Mouse (Mus musculus): Measurements from ENCODE around the gene Fermt1. TPM values are rescaled to one million over a fixed set of nuclear protein-coding genes. Genes with fewer than 3 reads are reported as not detected.

Fermt1 gene
- polyA plus RNA-seq, 1 experiment from 2014 or later = 12.4 TPM

DNA sequence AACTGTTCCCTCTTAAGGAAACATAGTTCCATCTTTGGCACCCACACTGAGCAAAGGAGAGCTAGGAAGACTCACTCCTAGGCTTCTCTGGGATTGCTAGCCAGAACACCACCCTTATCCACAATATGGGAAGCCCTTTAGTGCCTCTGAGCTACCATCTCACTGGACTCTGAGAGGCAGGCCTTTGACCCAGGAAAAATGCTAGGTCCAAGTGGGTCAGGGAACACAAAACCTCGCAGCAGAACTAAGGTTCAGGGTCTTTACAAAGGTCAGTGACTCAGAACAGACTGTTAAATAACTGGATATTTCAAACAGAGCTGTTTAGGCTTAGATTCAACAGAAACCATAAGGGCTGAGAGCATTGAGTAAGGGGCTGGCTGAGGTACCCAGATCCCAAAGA is 68.7 kb downstream of the Fermt1 start:
- 69% methylated on average over 1 of the region's 1 CpGs for WGBS
- peaks cover 32% of the 10 kb centered on the region for H3K27me3 ChIP-seq (ENCODE audit: control insufficient read depth, insufficient read depth, low read length)
- H3K4me1 ChIP-seq (ENCODE audit: control insufficient read depth, insufficient read depth, low read length) = peaks cover 24% of the 10 kb centered on the region
- no peaks in the 10 kb centered on the region for H3K9me3 ChIP-seq (ENCODE audit: control insufficient read depth, low read length)
- no peak overlapping the region for H3K27ac ChIP-seq (ENCODE audit: low read depth, low read length)
- no peak overlapping the region for H3K4me2 ChIP-seq (replicated peaks; ENCODE audit: low read depth, low read length)
- H3K36me3 ChIP-seq (ENCODE audit: control insufficient read depth, insufficient read depth, low read length) = no peaks in the 10 kb centered on the region
- no peak overlapping the region for H3K9ac ChIP-seq (ENCODE audit: low read depth, low read length)
- H3K4me3 ChIP-seq (ENCODE audit: low read length) = no peak overlapping the region
- ATAC-seq (ENCODE audit: low FRiP score, low TSS enrichment) = no peak

DNA sequence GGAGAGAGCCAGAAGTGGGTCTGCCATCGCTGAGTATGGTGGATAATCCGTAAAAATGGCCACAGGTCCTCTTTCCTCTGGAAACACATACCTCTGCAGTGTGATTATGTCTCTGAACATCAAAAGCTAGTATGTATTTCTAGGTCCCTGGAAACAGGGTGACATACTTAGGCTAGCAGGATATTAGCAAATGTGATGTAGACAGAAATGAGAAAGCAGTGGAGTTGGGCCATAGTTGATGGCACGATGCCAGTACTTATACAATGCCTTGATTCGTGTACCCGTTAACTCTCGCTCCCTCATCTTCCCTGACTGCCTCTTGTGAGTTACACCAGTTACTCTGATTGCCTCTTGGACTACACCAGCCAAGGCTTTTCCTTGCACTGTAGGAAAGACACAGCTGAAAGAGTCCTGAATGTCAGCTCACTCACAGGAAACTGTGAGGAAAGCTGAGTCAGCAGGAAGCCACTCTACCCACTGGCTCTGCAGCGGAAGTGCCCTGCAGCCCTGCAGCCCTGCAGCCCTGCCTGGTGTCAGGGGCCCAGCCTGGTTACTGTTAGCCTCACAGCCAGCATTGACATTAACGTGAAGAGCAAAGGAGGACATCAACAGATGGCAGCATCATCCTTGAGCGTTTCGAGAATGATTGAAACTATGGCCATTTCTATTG is 71.9 kb downstream of the Fermt1 start:
- Histone ChIP-seq H3K9me3 (ENCODE audit: control insufficient read depth, low read length) (no peaks in the 10 kb centered on the region), H3K4me2 (replicated peaks; ENCODE audit: low read depth, low read length) (no peak overlapping the region), H3K27ac (ENCODE audit: low read depth, low read length) (no peak overlapping the region), H3K4me3 (ENCODE audit: low read length) (no peak overlapping the region), H3K9ac (ENCODE audit: low read depth, low read length) (no peak overlapping the region), H3K4me1 (ENCODE audit: control insufficient read depth, insufficient read depth, low read length) (0 out of 2 replicates have a peak, but pooled peaks cover under 1% of the 10 kb centered on the region), H3K36me3 (ENCODE audit: control insufficient read depth, insufficient read depth, low read length) (no peaks in the 10 kb centered on the region), H3K27me3 (ENCODE audit: control insufficient read depth, insufficient read depth, low read length) (peaks cover 10% of the 10 kb centered on the region)
- no peak for ATAC-seq (ENCODE audit: low FRiP score, low TSS enrichment)
- WGBS = 85% methylated on average over 10 of the region's 10 CpGs

DNA sequence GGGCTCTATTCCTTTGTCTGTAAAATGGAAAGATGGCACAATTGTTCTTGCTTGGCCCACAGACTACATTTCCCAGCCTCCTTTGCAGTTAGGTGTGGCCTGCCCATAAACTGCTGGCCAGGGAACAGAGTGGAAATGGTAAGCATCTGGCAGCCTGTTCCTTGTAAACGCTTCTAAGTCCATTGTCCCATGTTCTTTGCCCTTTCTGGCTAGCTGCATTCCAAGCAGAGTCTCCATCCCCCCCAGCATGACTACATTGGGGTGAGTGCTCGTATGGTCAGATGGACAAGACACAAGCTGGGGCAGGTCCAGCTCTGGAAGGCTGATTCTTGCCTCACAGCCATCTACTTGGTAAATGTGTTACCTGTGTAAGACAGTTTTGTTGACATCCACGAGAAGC is 74.0 kb downstream of the Fermt1 start:
- Histone ChIP-seq H3K4me3 (ENCODE audit: low read length) (no peak overlapping the region), H3K4me2 (replicated peaks; ENCODE audit: low read depth, low read length) (no peak overlapping the region), H3K9ac (ENCODE audit: low read depth, low read length) (no peak overlapping the region), H3K27me3 (ENCODE audit: control insufficient read depth, insufficient read depth, low read length) (no peaks in the 10 kb centered on the region), H3K27ac (ENCODE audit: low read depth, low read length) (no peak overlapping the region), H3K4me1 (ENCODE audit: control insufficient read depth, insufficient read depth, low read length) (no peaks in the 10 kb centered on the region), H3K9me3 (ENCODE audit: control insufficient read depth, low read length) (no peaks in the 10 kb centered on the region), H3K36me3 (ENCODE audit: control insufficient read depth, insufficient read depth, low read length) (peaks cover 6% of the 10 kb centered on the region; the same call in 1 of the 2 replicates)
- 68% methylated on average over 3 of the region's 3 CpGs for WGBS
- no peak for ATAC-seq (ENCODE audit: low FRiP score, low TSS enrichment)

DNA sequence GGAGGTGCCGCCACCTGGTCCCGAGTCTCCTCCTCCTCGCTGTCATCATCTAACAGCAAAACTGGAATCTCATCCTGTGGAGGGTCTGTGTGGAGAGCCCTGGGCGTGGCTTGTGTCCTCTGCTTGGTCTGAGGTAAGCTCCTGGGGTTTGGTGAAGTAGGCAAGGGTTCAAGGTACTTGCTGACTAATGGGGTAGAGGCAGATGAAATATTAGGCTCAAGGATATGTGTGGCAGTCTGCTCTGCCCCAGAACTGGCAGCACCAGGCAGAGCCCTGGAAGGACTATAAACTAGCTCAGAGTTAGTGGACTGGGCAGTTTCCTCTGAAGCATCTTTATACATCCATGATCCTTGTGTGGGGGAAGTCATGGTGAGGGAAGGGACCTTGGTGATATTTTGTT is 75.4 kb downstream of the Fermt1 start:
- no peak overlapping the region for H3K4me3 ChIP-seq (ENCODE audit: low read length)
- 81% methylated on average over 4 of the region's 4 CpGs for WGBS
- H3K9me3 ChIP-seq (ENCODE audit: control insufficient read depth, low read length) = no peaks in the 10 kb centered on the region
- H3K36me3 ChIP-seq (ENCODE audit: control insufficient read depth, insufficient read depth, low read length) = peaks cover 16% of the 10 kb centered on the region; the same call in 1 of the 2 replicates
- H3K9ac ChIP-seq (ENCODE audit: low read depth, low read length) = no peak overlapping the region
- no peak overlapping the region for H3K27ac ChIP-seq (ENCODE audit: low read depth, low read length)
- H3K4me2 ChIP-seq (replicated peaks; ENCODE audit: low read depth, low read length) = no peak overlapping the region
- no peaks in the 10 kb centered on the region for H3K4me1 ChIP-seq (ENCODE audit: control insufficient read depth, insufficient read depth, low read length)
- ATAC-seq (ENCODE audit: low FRiP score, low TSS enrichment) = no peak
- H3K27me3 ChIP-seq (ENCODE audit: control insufficient read depth, insufficient read depth, low read length) = no peaks in the 10 kb centered on the region

DNA sequence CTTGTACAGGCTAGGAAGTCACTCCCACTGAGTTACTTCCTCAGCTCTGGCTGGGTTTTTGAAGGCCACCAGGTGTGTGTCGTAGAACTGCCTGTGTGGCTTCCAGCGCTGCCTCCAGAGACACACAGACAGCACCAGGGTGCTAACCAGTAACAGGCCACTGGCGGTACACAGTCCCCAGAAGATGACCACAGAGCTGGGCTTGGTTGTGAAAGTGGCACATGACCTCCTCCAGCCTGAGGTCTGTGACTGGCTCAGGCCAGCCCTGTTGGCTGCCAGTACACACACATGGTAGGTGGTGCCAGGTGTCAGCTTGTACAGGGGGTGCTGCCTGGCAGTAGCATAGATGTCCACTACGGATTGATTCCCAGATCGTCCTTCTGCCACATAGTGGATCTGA is 76.0 kb downstream of the Fermt1 start:
- H3K4me2 ChIP-seq (replicated peaks; ENCODE audit: low read depth, low read length) = no peak overlapping the region

DNA sequence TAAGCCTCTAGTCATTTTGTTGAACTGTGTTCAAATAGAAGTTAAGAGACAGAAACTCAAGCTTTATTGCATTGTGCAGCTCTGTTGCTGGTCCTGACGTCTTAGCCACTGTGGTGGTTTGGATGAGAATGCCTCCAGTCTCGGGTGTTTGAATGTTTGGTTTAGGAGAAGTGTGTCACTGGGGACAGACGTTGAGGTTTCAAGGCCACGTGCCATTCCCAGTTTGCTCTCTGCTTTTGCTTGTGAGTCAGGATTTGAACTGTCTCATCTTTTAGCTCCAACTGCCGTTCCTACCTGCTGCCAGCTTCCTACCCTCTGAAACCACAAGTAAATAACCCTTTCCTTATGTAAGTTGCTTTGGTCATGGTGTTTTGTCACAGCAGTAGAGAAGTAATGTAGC is 78.2 kb downstream of the Fermt1 start:
- 81% methylated on average over 5 of the region's 5 CpGs for WGBS
- Histone ChIP-seq H3K27me3 (ENCODE audit: control insufficient read depth, insufficient read depth, low read length) (no peaks in the 10 kb centered on the region), H3K4me2 (replicated peaks; ENCODE audit: low read depth, low read length) (no peak overlapping the region), H3K9ac (ENCODE audit: low read depth, low read length) (no peak overlapping the region), H3K9me3 (ENCODE audit: control insufficient read depth, low read length) (no peaks in the 10 kb centered on the region), H3K4me1 (ENCODE audit: control insufficient read depth, insufficient read depth, low read length) (no peaks in the 10 kb centered on the region), H3K27ac (ENCODE audit: low read depth, low read length) (no peak overlapping the region), H3K4me3 (ENCODE audit: low read length) (no peak overlapping the region), H3K36me3 (ENCODE audit: control insufficient read depth, insufficient read depth, low read length) (peaks cover 27% of the 10 kb centered on the region)
- ATAC-seq (ENCODE audit: low FRiP score, low TSS enrichment) = no peak

More for the DNA sequence above, 76.0 kb downstream of the Fermt1 start:
- 0 out of 2 replicates have a peak, but pooled peaks have one; percentile 32 for ATAC-seq (ENCODE audit: low FRiP score, low TSS enrichment)
- H3K36me3 ChIP-seq (ENCODE audit: control insufficient read depth, insufficient read depth, low read length) = peaks cover 16% of the 10 kb centered on the region; the same call in 1 of the 2 replicates
- H3K27ac ChIP-seq (ENCODE audit: low read depth, low read length) = no peak overlapping the region
- H3K9me3 ChIP-seq (ENCODE audit: control insufficient read depth, low read length) = no peaks in the 10 kb centered on the region
- H3K9ac ChIP-seq (ENCODE audit: low read depth, low read length) = no peak overlapping the region
- no peaks in the 10 kb centered on the region for H3K4me1 ChIP-seq (ENCODE audit: control insufficient read depth, insufficient read depth, low read length)
- no peak overlapping the region for H3K4me3 ChIP-seq (ENCODE audit: low read length)
- WGBS = 90% methylated on average over 5 of the region's 5 CpGs
- no peaks in the 10 kb centered on the region for H3K27me3 ChIP-seq (ENCODE audit: control insufficient read depth, insufficient read depth, low read length)

DNA sequence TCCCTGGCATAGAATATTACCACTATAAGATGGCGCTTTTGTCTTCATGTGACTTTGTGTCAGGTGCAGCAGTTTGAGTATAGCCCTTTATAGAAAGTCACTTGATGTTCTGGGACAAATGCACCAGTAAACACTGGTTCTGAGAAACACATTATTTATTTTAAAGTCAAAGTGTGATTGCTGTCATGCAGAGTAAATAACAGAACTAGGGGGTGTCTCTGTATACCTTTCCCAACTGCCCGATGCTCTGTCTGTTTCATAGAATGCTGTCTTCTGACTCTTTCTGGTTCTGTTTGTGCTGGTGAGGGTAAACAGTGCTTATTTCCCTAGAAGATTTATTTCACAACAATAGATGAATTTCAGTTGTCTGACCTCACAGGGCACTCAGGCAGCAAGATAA is 82.4 kb downstream of the Fermt1 start:
- Histone ChIP-seq H3K27me3 (ENCODE audit: control insufficient read depth, insufficient read depth, low read length) (no peaks in the 10 kb centered on the region), H3K9me3 (ENCODE audit: control insufficient read depth, low read length) (no peaks in the 10 kb centered on the region), H3K4me2 (replicated peaks; ENCODE audit: low read depth, low read length) (no peak overlapping the region), H3K4me1 (ENCODE audit: control insufficient read depth, insufficient read depth, low read length) (no peaks in the 10 kb centered on the region), H3K27ac (ENCODE audit: low read depth, low read length) (no peak overlapping the region), H3K36me3 (ENCODE audit: control insufficient read depth, insufficient read depth, low read length) (peaks cover 27% of the 10 kb centered on the region), H3K4me3 (ENCODE audit: low read length) (no peak overlapping the region), H3K9ac (ENCODE audit: low read depth, low read length) (no peak overlapping the region)
- WGBS = 96% methylated on average over 2 of the region's 2 CpGs
- ATAC-seq (ENCODE audit: low FRiP score, low TSS enrichment) = no peak

DNA sequence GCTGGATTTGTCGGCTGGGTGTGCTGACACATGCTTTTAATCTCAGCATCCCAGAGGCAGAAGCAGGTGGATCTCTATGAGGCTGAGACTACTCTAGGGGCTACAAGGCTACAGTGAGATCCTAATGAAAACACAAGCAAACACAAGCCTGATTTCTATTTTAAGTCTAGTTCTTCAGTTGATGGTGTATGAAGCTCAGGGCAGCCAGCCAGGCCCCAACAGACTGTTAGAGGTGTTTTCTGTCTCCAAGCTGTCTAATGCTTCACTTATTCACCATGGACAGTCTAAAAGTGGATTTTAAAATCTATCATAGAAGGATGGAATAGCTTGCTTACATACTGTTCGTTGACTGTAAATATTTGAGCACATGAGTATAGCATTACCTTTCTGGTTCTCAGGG is 84.2 kb downstream of the Fermt1 start:
- Histone ChIP-seq H3K4me3 (ENCODE audit: low read length) (no peak overlapping the region), H3K27me3 (ENCODE audit: control insufficient read depth, insufficient read depth, low read length) (no peaks in the 10 kb centered on the region), H3K9ac (ENCODE audit: low read depth, low read length) (no peak overlapping the region), H3K9me3 (ENCODE audit: control insufficient read depth, low read length) (no peaks in the 10 kb centered on the region), H3K27ac (ENCODE audit: low read depth, low read length) (no peak overlapping the region), H3K4me2 (replicated peaks; ENCODE audit: low read depth, low read length) (no peak overlapping the region), H3K36me3 (ENCODE audit: control insufficient read depth, insufficient read depth, low read length) (peaks cover 20% of the 10 kb centered on the region), H3K4me1 (ENCODE audit: control insufficient read depth, insufficient read depth, low read length) (no peaks in the 10 kb centered on the region)
- no peak for ATAC-seq (ENCODE audit: low FRiP score, low TSS enrichment)
- WGBS = 93% methylated on average over 2 of the region's 2 CpGs

DNA sequence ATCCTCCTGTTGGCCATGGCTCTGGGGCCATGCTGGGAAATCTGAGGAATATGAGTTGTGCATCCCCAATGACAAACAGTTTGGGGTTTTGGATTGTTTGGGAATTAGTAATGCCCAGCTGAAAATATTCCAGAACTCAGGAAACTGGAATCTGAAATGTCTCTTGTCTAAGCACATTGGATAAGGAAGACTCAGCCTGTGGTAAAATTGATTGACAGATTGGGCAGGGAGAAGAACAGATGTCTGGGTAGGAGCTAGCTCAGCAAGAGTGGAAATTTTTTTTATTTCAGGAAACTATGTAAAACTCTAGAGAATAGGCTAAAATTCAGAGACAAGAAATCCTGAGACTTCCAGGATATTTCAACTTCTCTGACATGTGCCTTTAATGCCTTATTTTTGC is 85.3 kb downstream of the Fermt1 start:
- no peak overlapping the region for H3K27ac ChIP-seq (ENCODE audit: low read depth, low read length)
- H3K9ac ChIP-seq (ENCODE audit: low read depth, low read length) = no peak overlapping the region
- no peak overlapping the region for H3K4me2 ChIP-seq (replicated peaks; ENCODE audit: low read depth, low read length)
- no peak for ATAC-seq (ENCODE audit: low FRiP score, low TSS enrichment)
- no peaks in the 10 kb centered on the region for H3K4me1 ChIP-seq (ENCODE audit: control insufficient read depth, insufficient read depth, low read length)
- no peaks in the 10 kb centered on the region for H3K27me3 ChIP-seq (ENCODE audit: control insufficient read depth, insufficient read depth, low read length)
- H3K9me3 ChIP-seq (ENCODE audit: control insufficient read depth, low read length) = no peaks in the 10 kb centered on the region
- no peak overlapping the region for H3K4me3 ChIP-seq (ENCODE audit: low read length)
- H3K36me3 ChIP-seq (ENCODE audit: control insufficient read depth, insufficient read depth, low read length) = peaks cover 12% of the 10 kb centered on the region

Data from kidney, embryonic 14.5 days (tissue).